Mouse (Mus musculus) liver, embryonic 18 days (tissue): Measurements from ENCODE around the gene Gm20850. TPM values are rescaled to one million over a fixed set of nuclear protein-coding genes. Genes with fewer than 3 reads are reported as not detected.

Source experiments
- polyA plus RNA-seq: library from polyadenylated mRNA; depleted of rRNA; stranded (reverse); fragments of >200 nt; gene quantifications from 2 replicates; pipeline ENCODE4 v1.2.3, GENCODE M21; 2012; rRNA removed

The Gm20850 gene
- polyA plus RNA-seq, result not detected in 2 replicates

DNA sequence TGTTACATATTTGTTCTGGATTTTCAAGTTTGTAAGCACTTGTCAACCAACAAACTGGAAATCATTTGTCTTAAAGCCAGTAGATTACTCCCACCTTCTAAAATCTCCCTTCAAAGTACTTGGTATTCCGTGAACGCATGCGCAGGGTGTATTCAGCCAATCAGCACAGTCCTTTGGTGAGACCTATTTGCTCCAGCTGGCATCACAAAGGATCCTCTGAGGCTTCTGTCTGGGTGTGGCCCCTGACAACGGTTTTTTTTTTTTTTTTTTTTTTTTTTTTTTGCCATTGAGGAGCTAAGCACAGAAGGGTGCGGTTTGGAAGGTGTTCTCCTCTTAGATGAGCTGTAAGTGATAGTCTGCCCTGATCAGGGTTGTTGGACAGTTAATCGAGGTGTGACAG is at the start of gene Gm20850:
Gene Gm20850, plus strand, starts transcription at position 301 of the 400 bp plus-strand sequence.

